Mouse (Mus musculus) CH12.LX (cell line): ENCODE results near the gene Gm49450. TPM values are rescaled to one million over a fixed set of nuclear protein-coding genes. Genes with fewer than 3 reads are reported as not detected.
A peak's percentile ranks its signal among the peaks of the same experiment; 100 is the strongest.
"Not testable (repeated sequence)": the region's sequence is repeated elsewhere in the genome, so short reads cannot be mapped to it uniquely, and the experiment has no call there.

ENCODE experiments used
- DNase-seq: peaks from one replicate; pipeline ENCODE4 v3.0.0-alpha.2; 2013; ENCODE audit errors: extremely low read depth
- H3K27ac ChIP-seq: 2 replicates; pipeline ENCODE4 v1.5.1; 2012; ENCODE audit warnings: low read depth, mild to moderate bottlenecking, control low read depth, moderate library complexity; ENCODE audit not compliant: insufficient read depth
- H3K27me3 ChIP-seq: replicated peaks from 2 replicates; pipeline ENCODE3; 2012; ENCODE audit warnings: inconsistent platforms
- H3K36me3 ChIP-seq, 2 experiments: replicated peaks in 1 of 2; 2 replicates each; pipeline versions ENCODE3 to v1.6.1; 2012; ENCODE audit warnings: inconsistent platforms in 1 of 2, low read length in 1 of 2, mild to moderate bottlenecking in 1 of 2, mixed read lengths in 1 of 2, moderate library complexity in 1 of 2; ENCODE audit not compliant: control insufficient read depth in 1 of 2, insufficient read depth in 1 of 2
- H3K4me1 ChIP-seq, 2 experiments: 2 replicates each; pipeline ENCODE4 v1.6.1; 2012; ENCODE audit warnings: inconsistent platforms in 1 of 2, moderate library complexity in 1 of 2; ENCODE audit not compliant: insufficient read depth in 2 of 2, control insufficient read depth in 1 of 2
- H3K4me2 ChIP-seq: 2 replicates; pipeline ENCODE4 v1.6.1; 2012; ENCODE audit warnings: low read depth, mild to moderate bottlenecking, control low read depth; ENCODE audit not compliant: poor library complexity, insufficient read depth, severe bottlenecking
- H3K4me3 ChIP-seq, 3 experiments: fragments of 150-350 bp in 1 of 3; sonication (generic) in 1 of 3; replicated peaks in 1 of 3; 2 replicates each; pipeline versions ENCODE3 to v1.5.1; 2011 to 2012; ENCODE audit warnings: low read depth in 2 of 3, low read length in 2 of 3, mild to moderate bottlenecking in 2 of 3, moderate library complexity in 2 of 3, control low read depth in 1 of 3, improper control_type of control experiment in 1 of 3, inconsistent platforms in 1 of 3, mixed read lengths in 1 of 3; ENCODE audit not compliant: poor library complexity in 1 of 3
- H3K79me2 ChIP-seq: replicated peaks from 2 replicates; pipeline ENCODE4 v1.6.1; 2012; ENCODE audit warnings: mild to moderate bottlenecking, moderate library complexity; ENCODE audit not compliant: control insufficient read depth, poor library complexity, insufficient read depth, severe bottlenecking; ENCODE audit errors: extremely low read depth
- H3K9ac ChIP-seq: 2 replicates; pipeline ENCODE4 v1.6.1; 2012; ENCODE audit warnings: low read depth, mild to moderate bottlenecking, control low read depth, moderate library complexity; ENCODE audit not compliant: insufficient read depth
- H3K9me3 ChIP-seq: replicated peaks from 2 replicates; pipeline ENCODE3; 2012; ENCODE audit warnings: low read length, inconsistent platforms, mixed read lengths
- CHD2 ChIP-seq: IDR thresholded peaks from 2 replicates; pipeline ENCODE4 v1.6.1; 2011; ENCODE audit warnings: low read length, improper control_type of control experiment
- MAFK ChIP-seq: IDR thresholded peaks from 2 replicates; pipeline ENCODE4 v1.6.1; 2011; ENCODE audit warnings: low read length, improper control_type of control experiment; ENCODE audit not compliant: insufficient replicate concordance
- RAD21 ChIP-seq: IDR thresholded peaks from 2 replicates; pipeline ENCODE4 v1.6.1; 2011; ENCODE audit warnings: low read depth, mild to moderate bottlenecking, low read length, improper control_type of control experiment, moderate library complexity
- SIN3A ChIP-seq: IDR thresholded peaks from 2 replicates; pipeline ENCODE4 v1.6.1; 2012; ENCODE audit warnings: low read length, improper control_type of control experiment, inconsistent platforms
- TCF12 ChIP-seq: IDR thresholded peaks from 2 replicates; pipeline ENCODE4 v1.6.1; 2014; ENCODE audit warnings: low read depth, mild to moderate bottlenecking, inconsistent platforms, low read length, improper control_type of control experiment
- UBTF ChIP-seq: IDR thresholded peaks from 2 replicates; pipeline ENCODE4 v1.6.1; 2012; ENCODE audit warnings: low read depth, mild to moderate bottlenecking, inconsistent platforms, low read length, improper control_type of control experiment, moderate library complexity
- USF1 ChIP-seq: IDR thresholded peaks from 2 replicates; pipeline ENCODE4 v1.6.1; 2014; ENCODE audit warnings: low read depth, mild to moderate bottlenecking, inconsistent platforms, low read length, improper control_type of control experiment
- dilution Hi-C: fragments of 300-500 bp; cut with MboI; formaldehyde crosslinking; loops from 2 replicates; pipeline ENCODE4 v1.14.3; 2020; ENCODE audit warnings: low sequenced_read_pairs; ENCODE audit not compliant: extremely low pct_unique_long_range_greater_than_20kb, extremely low pct_ligation_motif_present
- in situ Hi-C: fragments of 300-500 bp; cut with MboI; formaldehyde crosslinking; loops from 3 replicates; pipeline ENCODE4 v1.14.3; 2019; ENCODE audit warnings: low sequenced_read_pairs, low pct_ligation_motif_present, low pct_unique_long_range_greater_than_20kb, mixed read lengths
- polyA plus RNA-seq: library from polyadenylated mRNA; unstranded; fragments of >175 nt; gene quantifications from 2 replicates; pipeline ENCODE4 v1.2.1, GENCODE M21; 2012; ENCODE audit warnings: low read depth; ENCODE audit not compliant: insufficient read length
- total RNA-seq, 2 experiments: library from RNA; depleted of rRNA; stranded (reverse); fragments of 300-350 nt in 1 of 2; fragments of >200 nt in 1 of 2; gene quantifications; 2 replicates each; pipeline ENCODE4 v1.2.3; 2012 to 2014

Gm49450 gene
- total and polyA plus RNA-seq, 3 experiments = 0.38 to 125 (median 4.7) TPM

- Histone ChIP-seq H3K36me3 (no peaks in the 10 kb centered on the region), H3K4me1 (peaks cover 3 to 12% of the 10 kb centered on the region in 2 experiments), H3K4me3 (no peak overlapping the region), H3K27ac (no peak overlapping the region), H3K9ac (no peak overlapping the region), H3K9me3 (no peaks in the 10 kb centered on the region), H3K79me2 (no peaks in the 10 kb centered on the region), H3K4me2 (no peak overlapping the region), H3K27me3 (peaks cover 3% of the 10 kb centered on the region)
- DNase-seq = no peak
- in situ Hi-C loops = no loop called here
- dilution Hi-C loops = no loop called here
- TF ChIP-seq RAD21 = no peak
Measured at GRCm38 (mm10) chr15:98977759-98978408, 24.5 kb upstream of the Gm49450 start.

- Histone ChIP-seq H3K9ac (no peak overlapping the region), H3K9me3 (no peaks in the 10 kb centered on the region), H3K27ac (no peak overlapping the region), H3K27me3 (peaks cover 3% of the 10 kb centered on the region), H3K36me3 (no peaks in the 10 kb centered on the region), H3K4me2 (no peak overlapping the region), H3K79me2 (no peaks in the 10 kb centered on the region), H3K4me1 (peaks cover 3 to 16% of the 10 kb centered on the region in 2 experiments), H3K4me3 (no peak overlapping the region)
- TF ChIP-seq USF1 (no peak), MAFK (peak; percentile 96)
- no peak for DNase-seq
- dilution Hi-C loops = no loop called here
- in situ Hi-C loops = no loop called here
Measured at GRCm38 (mm10) chr15:98976763-98977758, 23.7 kb upstream of the Gm49450 start.

GRCm38 (mm10) chr15:98973015-98973614 lies 19.8 kb upstream of the Gm49450 start:
- no peaks in the 10 kb centered on the region for H3K36me3 ChIP-seq
- H3K9me3 ChIP-seq = no peaks in the 10 kb centered on the region
- dilution Hi-C loops (no loop called here), in situ Hi-C loops (no loop called here)
- peaks cover 3 to 25% of the 10 kb centered on the region in 2 experiments for H3K4me1 ChIP-seq
- H3K27me3 ChIP-seq = no peaks in the 10 kb centered on the region
- no peak overlapping the region for H3K4me3 ChIP-seq
- no peak for DNase-seq
- no peak overlapping the region for H3K4me2 ChIP-seq
- H3K27ac ChIP-seq = no peak overlapping the region
- no peaks in the 10 kb centered on the region for H3K79me2 ChIP-seq
- TF ChIP-seq UBTF = no peak
- no peak for TF ChIP-seq TCF12
- TF ChIP-seq CHD2 = no peak
- no peak for TF ChIP-seq SIN3A
- no peak overlapping the region for H3K9ac ChIP-seq

GRCm38 (mm10) chr15:98971576-98972320 lies 18.4 kb upstream of the Gm49450 start:
- DNase-seq, H3K36me3 ChIP-seq, H3K9me3 ChIP-seq, H3K4me3 ChIP-seq, H3K79me2 ChIP-seq, H3K27ac ChIP-seq, H3K9ac ChIP-seq, H3K4me2 ChIP-seq, in situ Hi-C loops, H3K27me3 ChIP-seq, dilution Hi-C loops: not testable (repeated sequence)
- H3K4me1 ChIP-seq = peaks cover 3 to 22% of the 10 kb centered on the region in 2 experiments
